Mouse (Mus musculus) G1E (cell line): Measurements from ENCODE around the gene Zfp280d. TPM values are rescaled to one million over a fixed set of nuclear protein-coding genes. Genes with fewer than 3 reads are reported as not detected.

Experiments
- ATAC-seq: 2 replicates; pipeline ENCODE4 v1.8.0; 2016; ENCODE audit warnings: mild to moderate bottlenecking; ENCODE audit not compliant: insufficient number of reproducible peaks, poor library complexity, low FRiP score, severe bottlenecking; ENCODE audit errors: extremely low read depth
- DNase-seq: peaks from one replicate; pipeline ENCODE4 v3.0.0; 2012; ENCODE audit warnings: low spot score
- H3K27me3 ChIP-seq: 2 replicates; pipeline ENCODE4 v1.6.1; 2012; ENCODE audit warnings: mild to moderate bottlenecking, low read length, inconsistent platforms; ENCODE audit not compliant: insufficient read depth
- H3K36me3 ChIP-seq: replicated peaks from 2 replicates; pipeline ENCODE3; 2012; ENCODE audit warnings: mild to moderate bottlenecking, inconsistent platforms
- H3K4me1 ChIP-seq: 2 replicates; pipeline ENCODE4 v1.6.1; 2012; ENCODE audit warnings: low read depth, low read length, inconsistent platforms, mixed read lengths; ENCODE audit not compliant: insufficient read depth
- H3K4me3 ChIP-seq: 2 replicates; pipeline ENCODE4 v1.5.1; 2012; ENCODE audit warnings: low read depth, mild to moderate bottlenecking, inconsistent platforms, low read length, moderate library complexity, mixed read lengths
- H3K9me3 ChIP-seq: replicated peaks from 2 replicates; pipeline ENCODE4 v1.6.1; 2012; ENCODE audit warnings: inconsistent platforms
- CTCF ChIP-seq: IDR thresholded peaks from 2 replicates; pipeline ENCODE4 v1.5.1; 2012; ENCODE audit warnings: low read depth, low read length, inconsistent platforms, mixed read lengths
- GATA1 ChIP-seq: IDR thresholded peaks from 2 replicates; pipeline ENCODE4 v1.6.1; 2012; ENCODE audit warnings: borderline replicate concordance, low read length, inconsistent platforms, mixed read lengths
- GATA2 ChIP-seq: IDR thresholded peaks from 2 replicates; pipeline ENCODE4 v1.6.1; 2012; ENCODE audit warnings: low read depth, low read length, inconsistent platforms, borderline replicate concordance
- POLR2AphosphoS5 ChIP-seq: IDR thresholded peaks from 2 replicates; pipeline ENCODE4 v1.6.1; 2012; ENCODE audit warnings: low read depth, low read length, inconsistent platforms; ENCODE audit not compliant: insufficient replicate concordance
- TAL1 ChIP-seq: conservative IDR thresholded peaks from 2 replicates; pipeline ENCODE4 v1.6.1; 2012; ENCODE audit warnings: low read depth, low read length, inconsistent platforms, mixed read lengths
- polyA plus RNA-seq: library from polyadenylated mRNA; stranded (reverse); fragments of >175 nt; gene quantifications from 2 replicates; pipeline ENCODE4 v1.2.3, GENCODE M21; 2012
- total RNA-seq, 2 experiments: library from RNA; stranded (forward) in 1 of 2; stranded (reverse) in 1 of 2; fragments of 200-1000 nt in 1 of 2; fragments of >200 nt in 1 of 2; fragmentation: Nextera tagmentation in 1 of 2; gene quantifications; 2 replicates each; pipeline ENCODE4 v1.2.3; 2014 to 2017

The Zfp280d gene
- total and polyA plus RNA-seq, 3 experiments = 5.2 to 217 (median 99.5) TPM

- ATAC-seq (no peak), DNase-seq (no peak)
- Histone ChIP-seq H3K27me3 (no peaks in the 10 kb centered on the region), H3K4me3 (no peak overlapping the region), H3K9me3 (no peaks in the 10 kb centered on the region), H3K4me1 (peaks cover 21% of the 10 kb centered on the region), H3K36me3 (peaks cover 34% of the 10 kb centered on the region)
- no peak for TF ChIP-seq GATA1
- no peak for TF ChIP-seq POLR2AphosphoS5
- TF ChIP-seq GATA2 = no peak
- no peak for TF ChIP-seq CTCF
- no peak for TF ChIP-seq TAL1
Measured at GRCm38 (mm10) chr9:72287696-72288095, 13.0 kb downstream of the Zfp280d start.

- Histone ChIP-seq H3K27me3 (no peaks in the 10 kb centered on the region), H3K4me1 (peaks cover 21% of the 10 kb centered on the region), H3K9me3 (no peaks in the 10 kb centered on the region), H3K4me3 (no peak overlapping the region), H3K36me3 (peaks cover 34% of the 10 kb centered on the region)
- ATAC-seq (no peak), DNase-seq (no peak)
- TF ChIP-seq CTCF = no peak
- TF ChIP-seq POLR2AphosphoS5 = no peak
- TF ChIP-seq GATA2 = no peak
- no peak for TF ChIP-seq TAL1
- no peak for TF ChIP-seq GATA1
Measured at GRCm38 (mm10) chr9:72288210-72288609, 13.6 kb downstream of the Zfp280d start.

- Histone ChIP-seq H3K27me3 (no peaks in the 10 kb centered on the region), H3K4me1 (peaks cover 21% of the 10 kb centered on the region), H3K36me3 (peaks cover 34% of the 10 kb centered on the region), H3K4me3 (no peak overlapping the region), H3K9me3 (no peaks in the 10 kb centered on the region)
- ATAC-seq = no peak
- TF ChIP-seq GATA2 (no peak), CTCF (no peak), POLR2AphosphoS5 (no peak), TAL1 (no peak), GATA1 (no peak)
- DNase-seq = no peak
Measured at GRCm38 (mm10) chr9:72289094-72289493, 14.4 kb downstream of the Zfp280d start.

GRCm38 (mm10) chr9:72294076-72294475 is 19.4 kb downstream of the Zfp280d start:
- no peak overlapping the region for H3K4me3 ChIP-seq
- DNase-seq = no peak
- H3K9me3 ChIP-seq = no peaks in the 10 kb centered on the region
- TF ChIP-seq CTCF = no peak
- no peak for TF ChIP-seq POLR2AphosphoS5
- no peak for TF ChIP-seq GATA2
- no peak for TF ChIP-seq GATA1
- TF ChIP-seq TAL1 = no peak
- no peaks in the 10 kb centered on the region for H3K27me3 ChIP-seq
- peaks cover 29% of the 10 kb centered on the region for H3K36me3 ChIP-seq
- peaks cover 4% of the 10 kb centered on the region; the same call in 1 of the 2 replicates for H3K4me1 ChIP-seq
- ATAC-seq = no peak

- Histone ChIP-seq H3K36me3 (peaks cover 39% of the 10 kb centered on the region), H3K4me3 (no peak overlapping the region), H3K4me1 (no peaks in the 10 kb centered on the region), H3K27me3 (no peaks in the 10 kb centered on the region), H3K9me3 (no peaks in the 10 kb centered on the region)
- no peak for TF ChIP-seq TAL1
- no peak for TF ChIP-seq GATA1
- no peak for TF ChIP-seq POLR2AphosphoS5
- TF ChIP-seq GATA2 = no peak
- no peak for TF ChIP-seq CTCF
- no peak for DNase-seq
- ATAC-seq = no peak
Measured at GRCm38 (mm10) chr9:72309765-72310164, 35.1 kb downstream of the Zfp280d start.

GRCm38 (mm10) chr9:72333221-72333620 is 58.6 kb downstream of the Zfp280d start:
- Histone ChIP-seq H3K4me3 (no peak overlapping the region), H3K27me3 (no peaks in the 10 kb centered on the region), H3K36me3 (peaks cover 49% of the 10 kb centered on the region), H3K9me3 (0 out of 2 replicates have a peak, but pooled peaks cover 3% of the 10 kb centered on the region), H3K4me1 (peaks cover 22% of the 10 kb centered on the region)
- ATAC-seq (no peak), DNase-seq (no peak)
- TF ChIP-seq CTCF (no peak), TAL1 (no peak), GATA2 (no peak), POLR2AphosphoS5 (no peak), GATA1 (no peak)

- Histone ChIP-seq H3K9me3 (0 out of 2 replicates have a peak, but pooled peaks cover 3% of the 10 kb centered on the region), H3K27me3 (no peaks in the 10 kb centered on the region), H3K4me3 (no peak overlapping the region), H3K36me3 (peaks cover 46% of the 10 kb centered on the region), H3K4me1 (peaks cover 22% of the 10 kb centered on the region)
- DNase-seq = peak; percentile 7
- ATAC-seq = peak; percentile 86
- TF ChIP-seq GATA2 = no peak
- TF ChIP-seq TAL1 = no peak
- no peak for TF ChIP-seq POLR2AphosphoS5
- TF ChIP-seq CTCF = no peak
- TF ChIP-seq GATA1 = no peak
Measured at GRCm38 (mm10) chr9:72336069-72336468, 61.4 kb downstream of the Zfp280d start.

GRCm38 (mm10) chr9:72339119-72339518 is 64.5 kb downstream of the Zfp280d start:
- no peak overlapping the region for H3K4me3 ChIP-seq
- peaks cover 22% of the 10 kb centered on the region for H3K4me1 ChIP-seq
- 0 out of 2 replicates have a peak, but pooled peaks cover 3% of the 10 kb centered on the region for H3K9me3 ChIP-seq
- TF ChIP-seq POLR2AphosphoS5 = no peak
- TF ChIP-seq CTCF = no peak
- TF ChIP-seq GATA2 = no peak
- TF ChIP-seq TAL1 = no peak
- no peak for TF ChIP-seq GATA1
- H3K36me3 ChIP-seq = peaks cover 39% of the 10 kb centered on the region
- H3K27me3 ChIP-seq = no peaks in the 10 kb centered on the region
- DNase-seq = no peak
- ATAC-seq = no peak
